Mouse (Mus musculus) forebrain, embryonic 14.5 days (tissue): ENCODE data around the gene Sept3. TPM values are rescaled to one million over a fixed set of nuclear protein-coding genes. Genes with fewer than 3 reads are reported as not detected.

Experiments
- ATAC-seq: fragments of 200-750 bp; cut with Nextera tagmentation; 2 replicates; pipeline ENCODE4 v1.8.0; 2017; ENCODE audit warnings: mild to moderate bottlenecking, moderate library complexity
- DNase-seq: peaks from one replicate; pipeline ENCODE4 v3.0.0-alpha.2; 2015; ENCODE audit warnings: low spot score
- H3K27ac ChIP-seq: fragments of 300-500 bp; sonication (generic); 2 replicates; pipeline ENCODE4 v1.5.1; 2014; ENCODE audit warnings: low read depth, mild to moderate bottlenecking, control low read depth, low read length, moderate library complexity
- H3K27me3 ChIP-seq: fragments of 300-500 bp; sonication (generic); replicated peaks from 2 replicates; pipeline ENCODE4 v1.6.1; 2014; ENCODE audit warnings: low read length, control low read depth, mixed read lengths; ENCODE audit not compliant: control insufficient read depth, insufficient read depth
- H3K36me3 ChIP-seq: fragments of 300-500 bp; sonication (generic); 2 replicates; pipeline ENCODE4 v1.6.1; 2014; ENCODE audit warnings: low read length, control low read depth; ENCODE audit not compliant: control insufficient read depth, insufficient read depth
- H3K4me1 ChIP-seq: fragments of 300-500 bp; sonication (generic); 2 replicates; pipeline ENCODE4 v1.6.1; 2014; ENCODE audit warnings: antibody characterized with exemption, low read length, control low read depth; ENCODE audit not compliant: control insufficient read depth, insufficient read depth
- H3K4me2 ChIP-seq: fragments of 300-500 bp; sonication (generic); 2 replicates; pipeline ENCODE4 v1.6.1; 2014; ENCODE audit warnings: mild to moderate bottlenecking, control low read depth, low read length
- H3K4me3 ChIP-seq: fragments of 300-500 bp; sonication (generic); 2 replicates; pipeline ENCODE4 v1.5.1; 2014; ENCODE audit warnings: low read depth, low read length, control low read depth
- H3K9ac ChIP-seq: fragments of 300-500 bp; sonication (generic); 2 replicates; pipeline ENCODE4 v1.6.1; 2014; ENCODE audit warnings: mild to moderate bottlenecking, low read length, control low read depth, moderate library complexity
- H3K9me3 ChIP-seq: fragments of 300-500 bp; sonication (generic); replicated peaks from 2 replicates; pipeline ENCODE4 v1.6.1; 2016; ENCODE audit warnings: low read length, control low read depth, mixed read lengths; ENCODE audit not compliant: control insufficient read depth
- WGBS: fragments of 180-500 bp; shearing (Covaris S2); extraction: QIAGEN DNeasy Blood & Tissue Kit; methylation state at CpG from one replicate; pipeline ENCODE4 v1.1.7; 2014; 5-methylcytosine and 5-hydroxymethylcytosine counted together
- polyA plus RNA-seq: library from polyadenylated mRNA; unstranded; fragments of >200 nt; fragmentation: Nextera tagmentation; extraction: Ambion mirVana; gene quantifications from 2 replicates; pipeline ENCODE4 v1.2.1, GENCODE M21; 2014

Gene Sept3
- polyA plus RNA-seq, 1 experiment from 2014 or later, result 225 TPM

GRCm38 (mm10) chr15:82280638-82281037, 5.9 kb downstream of the Sept3 start:
- H3K36me3 ChIP-seq, result peaks cover 71% of the 10 kb centered on the region
- no peaks in the 10 kb centered on the region for H3K9me3 ChIP-seq
- ATAC-seq, result no peak
- no peak overlapping the region for H3K4me3 ChIP-seq
- no peak for DNase-seq
- no peak overlapping the region for H3K4me2 ChIP-seq
- no peak overlapping the region for H3K27ac ChIP-seq
- WGBS, result 72% methylated on average over 4 of the region's 4 CpGs
- H3K9ac ChIP-seq, result no peak overlapping the region
- H3K4me1 ChIP-seq, result peaks cover 22% of the 10 kb centered on the region
- H3K27me3 ChIP-seq, result no peaks in the 10 kb centered on the region

GRCm38 (mm10) chr15:82286157-82286556, 11.5 kb downstream of the Sept3 start:
- Histone ChIP-seq H3K27ac (no peak overlapping the region), H3K4me3 (no peak overlapping the region), H3K4me1 (no peaks in the 10 kb centered on the region), H3K9me3 (no peaks in the 10 kb centered on the region), H3K9ac (no peak overlapping the region), H3K4me2 (no peak overlapping the region), H3K27me3 (no peaks in the 10 kb centered on the region), H3K36me3 (peaks cover 97% of the 10 kb centered on the region)
- DNase-seq (no peak), ATAC-seq (no peak)
- WGBS, result 76% methylated on average over 12 of the region's 12 CpGs

- ATAC-seq (no peak), DNase-seq (no peak)
- Histone ChIP-seq H3K9ac (no peak overlapping the region), H3K27ac (no peak overlapping the region), H3K4me3 (no peak overlapping the region), H3K4me1 (peaks cover 7% of the 10 kb centered on the region; the same call in 1 of the 2 replicates), H3K9me3 (no peaks in the 10 kb centered on the region), H3K27me3 (no peaks in the 10 kb centered on the region), H3K36me3 (peaks cover 73% of the 10 kb centered on the region), H3K4me2 (no peak overlapping the region)
- 91% methylated on average over 7 of the region's 7 CpGs for WGBS
Observed at GRCm38 (mm10) chr15:82290252-82290651, 15.6 kb downstream of the Sept3 start.

- H3K9me3 ChIP-seq, result no peaks in the 10 kb centered on the region
- no peak for DNase-seq
- H3K27me3 ChIP-seq, result no peaks in the 10 kb centered on the region
- H3K4me1 ChIP-seq, result peaks cover 7% of the 10 kb centered on the region; the same call in 1 of the 2 replicates
- peak; percentile 27; the same call in 1 of the 2 replicates for ATAC-seq
- no peak overlapping the region for H3K9ac ChIP-seq
- peak overlapping the region; percentile 40; the same call in 1 of the 2 replicates for H3K27ac ChIP-seq
- 31% methylated on average over 5 of the region's 5 CpGs for WGBS
- peaks cover 47% of the 10 kb centered on the region for H3K36me3 ChIP-seq
- H3K4me2 ChIP-seq, result peak overlapping the region; percentile 9; the same call in 1 of the 2 replicates
- no peak overlapping the region for H3K4me3 ChIP-seq
Observed at GRCm38 (mm10) chr15:82292851-82293250, 18.2 kb downstream of the Sept3 start.

- H3K4me2 ChIP-seq, result peak overlapping the region; percentile 9; the same call in 1 of the 2 replicates
- H3K4me1 ChIP-seq, result peaks cover 7% of the 10 kb centered on the region; the same call in 1 of the 2 replicates
- H3K9ac ChIP-seq, result no peak overlapping the region
- DNase-seq (peak; percentile 70), ATAC-seq (peak; percentile 76)
- no peaks in the 10 kb centered on the region for H3K27me3 ChIP-seq
- peak overlapping the region; percentile 40 for H3K27ac ChIP-seq
- H3K36me3 ChIP-seq, result peaks cover 43% of the 10 kb centered on the region
- WGBS, result 11% methylated on average over 7 of the region's 7 CpGs
- no peaks in the 10 kb centered on the region for H3K9me3 ChIP-seq
- no peak overlapping the region for H3K4me3 ChIP-seq
Observed at GRCm38 (mm10) chr15:82293271-82293711, 18.6 kb downstream of the Sept3 start.

GRCm38 (mm10) chr15:82294059-82294458, 19.4 kb downstream of the Sept3 start:
- no peaks in the 10 kb centered on the region for H3K9me3 ChIP-seq
- peaks cover 35% of the 10 kb centered on the region for H3K36me3 ChIP-seq
- peak overlapping the region; percentile 4; the same call in 1 of the 2 replicates for H3K27ac ChIP-seq
- H3K4me3 ChIP-seq, result no peak overlapping the region
- peaks cover 7% of the 10 kb centered on the region; the same call in 1 of the 2 replicates for H3K4me1 ChIP-seq
- WGBS, result 38% methylated on average over 8 of the region's 8 CpGs
- DNase-seq, result peak; percentile 74
- H3K9ac ChIP-seq, result no peak overlapping the region
- H3K4me2 ChIP-seq, result no peak overlapping the region
- peak; percentile 61 for ATAC-seq
- no peaks in the 10 kb centered on the region for H3K27me3 ChIP-seq

GRCm38 (mm10) chr15:82298764-82299561, 24.3 kb downstream of the Sept3 start, which contains the start of gene Wbp2nl:
Wbp2nl (plus strand) TSS chr15:82298954.
- no peaks in the 10 kb centered on the region for H3K27me3 ChIP-seq
- ATAC-seq (no peak), DNase-seq (no peak)
- no peak within 1 kb of the TSS for H3K4me3 ChIP-seq
- H3K36me3 ChIP-seq, result no peaks in the 10 kb centered on the region
- no peaks in the 10 kb centered on the region for H3K4me1 ChIP-seq
- no peak within 1 kb of the TSS for H3K4me2 ChIP-seq
- H3K27ac ChIP-seq, result no peak within 1 kb of the TSS
- WGBS, result 68% methylated on average over 39 of the region's 39 CpGs
- no peaks in the 10 kb centered on the region for H3K9me3 ChIP-seq
- H3K9ac ChIP-seq, result no peak within 1 kb of the TSS

- Histone ChIP-seq H3K4me1 (no peaks in the 10 kb centered on the region), H3K4me3 (no peak overlapping the region), H3K36me3 (no peaks in the 10 kb centered on the region), H3K27me3 (no peaks in the 10 kb centered on the region), H3K9ac (no peak overlapping the region), H3K27ac (no peak overlapping the region), H3K4me2 (no peak overlapping the region), H3K9me3 (no peaks in the 10 kb centered on the region)
- DNase-seq, result no peak
- WGBS, result 76% methylated on average over 3 of the region's 3 CpGs
- no peak for ATAC-seq
Observed at GRCm38 (mm10) chr15:82307107-82307506, 32.4 kb downstream of the Sept3 start.

GRCm38 (mm10) chr15:82308416-82308815, 33.7 kb downstream of the Sept3 start:
- no peaks in the 10 kb centered on the region for H3K27me3 ChIP-seq
- H3K27ac ChIP-seq, result no peak overlapping the region
- DNase-seq, result no peak
- 84% methylated on average over 3 of the region's 3 CpGs for WGBS
- ATAC-seq, result no peak
- no peak overlapping the region for H3K4me3 ChIP-seq
- H3K4me1 ChIP-seq, result no peaks in the 10 kb centered on the region
- H3K9ac ChIP-seq, result no peak overlapping the region
- no peaks in the 10 kb centered on the region for H3K36me3 ChIP-seq
- no peak overlapping the region for H3K4me2 ChIP-seq
- H3K9me3 ChIP-seq, result no peaks in the 10 kb centered on the region
